Mouse (Mus musculus) kidney, adult 2 months (tissue): ENCODE measurements around the gene Dnaaf5. TPM values are rescaled to one million over a fixed set of nuclear protein-coding genes. Genes with fewer than 3 reads are reported as not detected.

Experiments
- DNase-seq: peaks from one replicate; pipeline ENCODE4 v3.0.0; 2021
- H3K27ac ChIP-seq: fragments of 200-500 bp; 2 replicates; pipeline ENCODE4 v1.5.1; 2012; ENCODE audit warnings: low read depth, low read length, control low read depth, inconsistent platforms; ENCODE audit not compliant: insufficient read depth
- H3K27me3 ChIP-seq: fragments of 200-500 bp; replicated peaks from 2 replicates; pipeline ENCODE4 v1.6.1; 2012; ENCODE audit warnings: mild to moderate bottlenecking, moderate library complexity, low read length, inconsistent platforms; ENCODE audit not compliant: control insufficient read depth, insufficient read depth
- H3K36me3 ChIP-seq: fragments of 200-500 bp; 2 replicates; pipeline ENCODE4 v1.6.1; 2012; ENCODE audit warnings: mild to moderate bottlenecking, moderate library complexity, low read length, inconsistent platforms; ENCODE audit not compliant: control insufficient read depth, insufficient read depth
- H3K4me1 ChIP-seq: fragments of 200-500 bp; 2 replicates; pipeline ENCODE4 v1.6.1; 2011; ENCODE audit warnings: low read length; ENCODE audit not compliant: control insufficient read depth, insufficient read depth
- H3K4me3 ChIP-seq: fragments of 200-500 bp; 2 replicates; pipeline ENCODE4 v1.5.1; 2011; ENCODE audit warnings: mild to moderate bottlenecking, low read depth, low read length, control low read depth; ENCODE audit not compliant: insufficient read depth
- CTCF ChIP-seq: fragments of 200-500 bp; conservative IDR thresholded peaks from 2 replicates; pipeline ENCODE4 v1.5.1; 2011; ENCODE audit warnings: low read depth, mild to moderate bottlenecking, control low read depth, low read length, moderate library complexity, mixed read lengths; ENCODE audit not compliant: insufficient read depth, insufficient read length
- POLR2A ChIP-seq: fragments of 200-500 bp; IDR thresholded peaks from one replicate; pipeline ENCODE4 v1.6.1; 2011; ENCODE audit warnings: low read depth, low read length, control low read depth
- WGBS: fragments of 180-500 bp; shearing (Covaris S2); methylation state at CpG from one replicate; pipeline ENCODE4 v1.1.7; 2018; 5-methylcytosine and 5-hydroxymethylcytosine counted together
- polyA plus RNA-seq: library from polyadenylated mRNA; depleted of rRNA; stranded (reverse); fragments of >200 nt; gene quantifications from 2 replicates; pipeline ENCODE4 v1.2.3, GENCODE M21; 2012; rRNA removed

The Dnaaf5 gene
- polyA plus RNA-seq, 1 experiment = 16.3 TPM

DNA sequence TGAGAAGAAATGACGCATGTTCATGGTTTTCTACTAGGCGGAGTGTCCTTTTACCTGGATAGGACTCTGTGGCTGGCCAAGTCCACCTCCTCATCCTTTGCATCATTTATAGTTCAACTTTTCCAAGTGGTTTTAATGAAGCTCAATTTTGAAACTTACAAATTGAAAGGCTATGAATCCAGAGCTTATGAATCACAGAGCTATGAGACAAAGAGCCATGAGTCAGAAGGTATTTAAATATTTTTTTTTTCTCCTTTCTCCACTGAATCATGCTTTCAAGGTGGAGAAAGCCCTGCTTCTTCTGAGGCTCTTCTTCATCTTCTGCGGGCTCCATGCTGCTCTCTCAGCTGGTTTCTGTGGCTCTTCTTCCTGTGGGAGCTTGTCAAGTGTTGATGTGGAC lies 79.7 kb downstream of the Dnaaf5 start:
- Histone ChIP-seq H3K27ac (no peak overlapping the region), H3K27me3 (no peaks in the 10 kb centered on the region), H3K4me3 (no peak overlapping the region), H3K4me1 (no peaks in the 10 kb centered on the region; the same call in 1 of the 2 replicates), H3K36me3 (peaks cover 4% of the 10 kb centered on the region)
- WGBS = 96% methylated on average over 3 of the region's 3 CpGs
- DNase-seq = no peak
- TF ChIP-seq CTCF (no peak), POLR2A (no peak)

GRCm38 (mm10) chr5:139232083-139232482 lies 82.1 kb downstream of the Dnaaf5 start:
- H3K4me1 ChIP-seq = no peaks in the 10 kb centered on the region; the same call in 1 of the 2 replicates
- H3K4me3 ChIP-seq = no peak overlapping the region
- no peaks in the 10 kb centered on the region for H3K27me3 ChIP-seq
- H3K36me3 ChIP-seq = peaks cover 1% of the 10 kb centered on the region; the same call in 1 of the 2 replicates
- 88% methylated on average over 3 of the region's 3 CpGs for WGBS
- TF ChIP-seq POLR2A = no peak
- TF ChIP-seq CTCF = no peak
- no peak for DNase-seq
- H3K27ac ChIP-seq = no peak overlapping the region

- H3K27me3 ChIP-seq = no peaks in the 10 kb centered on the region
- no peak overlapping the region for H3K27ac ChIP-seq
- TF ChIP-seq CTCF = no peak
- no peak for TF ChIP-seq POLR2A
- no peak overlapping the region for H3K4me3 ChIP-seq
- 89% methylated on average over 4 of the region's 4 CpGs for whole genome bisulfite sequencing
- DNase-seq = no peak
- H3K36me3 ChIP-seq = peaks cover 1% of the 10 kb centered on the region; the same call in 1 of the 2 replicates
- H3K4me1 ChIP-seq = no peaks in the 10 kb centered on the region
Observed at GRCm38 (mm10) chr5:139234423-139234822, 84.4 kb downstream of the Dnaaf5 start.

Other genes starting within 250 kb of the Dnaaf5 start
- 12.0 and 14.1 TPM in 2 replicates for gene Pdgfa, start 152.9 kb upstream of the Dnaaf5 start, polyA plus RNA-seq
- gene Prkar1b, start 222 bp upstream of the Dnaaf5 start, polyA plus RNA-seq = 6.4 and 7.1 TPM in 2 replicates
- gene Sun1, start 50.4 kb downstream of the Dnaaf5 start, polyA plus RNA-seq = 40.0 and 41.0 TPM in 2 replicates
- 79.3 and 96.2 TPM in 2 replicates for gene Get4, start 102.1 kb downstream of the Dnaaf5 start, polyA plus RNA-seq
- 29.5 and 34.2 TPM in 2 replicates for gene Adap1, start 175.4 kb downstream of the Dnaaf5 start, polyA plus RNA-seq
- gene Cox19, start 201.2 kb downstream of the Dnaaf5 start, polyA plus RNA-seq = 114 and 125 TPM in 2 replicates
- not detected in 2 replicates for gene Cyp2w1, start 202.4 kb downstream of the Dnaaf5 start, polyA plus RNA-seq
- gene Gpr146, start 227.5 kb downstream of the Dnaaf5 start, polyA plus RNA-seq = 39.1 and 43.0 TPM in 2 replicates